Mouse (Mus musculus) skeletal muscle tissue, adult 2 months (tissue): ENCODE results near the gene Rgs3.

ENCODE experiments used
- DNase-seq: peaks from one replicate; pipeline ENCODE4 v3.0.0-alpha.2; 2012; ENCODE audit warnings: low read depth, low spot score

The Rgs3 gene

DNA sequence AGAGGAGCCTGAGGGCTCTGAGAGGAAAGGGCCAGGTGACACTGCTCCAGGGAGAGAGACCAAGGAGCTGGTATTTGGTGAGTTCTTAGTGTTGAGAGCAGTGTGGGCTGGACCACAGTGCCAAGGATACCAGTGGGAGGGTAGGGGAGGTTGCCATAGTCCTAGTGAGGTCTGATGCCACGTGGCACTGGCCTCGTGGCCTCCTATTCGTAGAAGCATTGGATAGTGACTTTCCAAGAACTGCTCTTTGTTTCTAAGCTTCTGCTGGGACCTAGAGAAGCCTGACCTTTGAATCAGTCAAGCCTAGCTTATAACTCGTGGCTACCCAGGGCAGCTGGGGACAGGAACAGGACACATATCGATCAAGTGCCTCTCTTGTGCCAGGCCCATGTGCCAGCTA is 164.1 kb downstream of the Rgs3 start:
- no peak for DNase-seq

DNA sequence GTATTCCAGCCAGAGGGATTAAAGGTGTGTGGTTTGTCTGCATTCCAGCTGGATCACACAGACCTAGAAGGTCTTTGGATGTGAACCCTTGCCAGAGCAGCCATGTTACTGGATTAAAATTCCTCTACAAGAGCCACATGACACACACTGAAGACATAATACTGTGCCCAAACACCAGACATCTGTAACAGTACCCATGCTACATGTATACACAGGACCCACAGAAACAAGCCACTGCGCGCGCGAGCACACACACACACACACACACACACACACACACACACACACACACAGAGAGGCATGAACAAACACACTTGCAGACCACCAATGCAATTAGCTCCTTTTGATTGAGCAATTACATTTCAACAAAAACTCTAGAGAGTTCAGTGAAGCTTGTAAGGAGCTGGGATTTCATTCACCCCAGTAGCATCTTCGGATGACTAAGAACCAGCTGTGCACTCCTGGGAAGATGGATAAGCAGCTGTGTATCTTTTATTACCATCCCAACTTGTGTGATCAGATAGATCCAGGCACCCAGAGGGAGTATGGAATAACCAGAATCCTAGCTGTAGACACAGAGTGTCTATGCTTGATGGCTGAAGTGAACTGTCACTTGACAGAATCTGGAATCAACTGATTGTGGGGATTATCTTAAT is 166.8 kb downstream of the Rgs3 start:
- no peak for DNase-seq

DNA sequence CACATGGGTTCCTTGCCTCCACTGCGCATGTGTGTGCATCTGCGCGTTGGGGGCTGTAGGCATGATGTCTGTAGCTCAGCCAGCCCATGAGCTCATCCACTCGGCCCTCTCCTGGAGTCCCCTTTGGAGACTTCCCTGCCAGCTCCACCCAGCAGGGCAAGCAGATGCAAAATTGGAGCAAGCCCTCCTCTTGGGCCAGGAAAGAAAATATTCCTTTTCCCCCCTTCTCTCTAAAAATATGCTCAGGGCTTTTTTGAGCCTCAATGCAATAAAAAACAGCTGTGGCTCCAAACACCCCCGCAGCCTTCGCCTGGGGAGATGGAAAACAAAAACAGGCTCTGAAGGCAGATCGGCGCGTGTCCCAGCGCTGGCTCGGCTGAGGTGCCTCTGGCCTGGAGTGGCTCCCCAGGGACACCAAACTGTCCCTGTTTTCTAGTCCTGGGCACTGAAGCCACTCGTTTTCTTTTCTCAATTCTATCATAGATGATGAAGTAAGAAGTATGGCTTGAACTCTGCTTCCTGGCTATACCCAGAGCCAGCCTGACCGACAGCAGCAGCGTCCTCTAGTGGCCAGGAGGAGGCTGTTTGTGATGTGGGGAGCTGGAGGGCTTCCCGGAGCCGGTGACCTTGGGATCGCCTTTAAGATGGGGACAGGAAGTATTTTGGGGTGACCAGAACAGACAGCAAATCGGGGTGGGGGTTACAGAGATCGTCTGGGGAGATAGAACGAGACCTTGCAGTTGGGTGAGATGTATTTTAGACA is 168.1 kb downstream of the Rgs3 start:
- peak; percentile 81 for DNase-seq

DNA sequence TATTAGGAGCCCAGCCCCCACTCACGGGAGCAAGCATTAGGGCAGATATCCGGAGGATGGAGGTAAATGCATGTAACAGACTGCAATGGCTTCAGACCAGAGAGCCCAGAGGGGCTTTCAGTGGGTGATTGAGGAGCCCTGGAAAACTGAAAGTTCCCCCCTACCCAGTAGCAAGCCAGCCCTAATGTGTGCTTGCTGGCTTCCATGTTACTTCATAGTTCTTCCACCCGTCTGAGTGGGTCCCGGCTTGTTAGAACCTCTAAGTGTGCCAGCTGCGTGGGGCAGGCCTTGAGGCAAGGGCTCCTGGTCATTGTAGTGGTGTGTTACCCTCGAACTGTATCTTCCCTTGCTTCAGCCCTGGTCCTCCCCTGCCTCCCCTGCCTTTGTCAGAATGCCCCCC is 168.8 kb downstream of the Rgs3 start:
- DNase-seq = no peak

DNA sequence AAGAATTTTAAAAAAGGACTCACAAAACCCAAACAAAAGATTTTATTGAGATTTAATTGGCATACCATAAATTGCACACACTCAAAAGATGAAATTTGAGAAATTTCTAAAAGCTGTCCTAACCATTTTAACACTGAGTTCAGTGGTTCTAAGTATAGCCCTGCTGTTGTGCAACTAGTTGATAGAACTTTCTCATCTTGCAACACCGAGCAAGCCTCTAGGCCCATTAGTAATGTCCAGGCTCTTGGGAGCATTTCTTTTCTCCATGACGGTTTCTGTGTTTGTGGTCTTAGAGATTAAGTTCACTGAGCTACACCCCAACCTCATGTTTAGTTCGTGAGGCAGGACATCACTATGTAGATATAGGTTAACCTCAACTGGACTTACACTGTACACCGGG is 169.5 kb downstream of the Rgs3 start:
- DNase-seq = no peak

DNA sequence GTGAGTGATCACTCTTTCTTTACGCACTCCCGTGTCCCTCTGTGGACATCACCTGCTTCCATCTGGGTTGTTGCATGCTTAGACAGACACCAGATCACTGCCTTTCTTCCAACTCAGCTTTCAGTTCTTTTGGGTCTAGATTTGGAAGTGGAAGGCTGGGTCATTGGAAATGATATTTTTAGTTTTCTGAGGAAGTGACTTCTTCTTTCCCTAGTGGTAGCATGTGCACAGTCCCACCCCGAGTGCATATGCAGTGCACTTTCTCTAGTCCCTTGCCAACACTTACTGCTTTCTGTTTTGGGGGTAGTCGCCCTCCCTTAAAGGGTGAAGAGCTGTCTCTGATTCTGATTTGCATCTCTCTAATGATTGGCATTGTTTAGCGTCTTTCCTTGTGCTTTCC is 170.3 kb downstream of the Rgs3 start:
- no peak for DNase-seq

DNA sequence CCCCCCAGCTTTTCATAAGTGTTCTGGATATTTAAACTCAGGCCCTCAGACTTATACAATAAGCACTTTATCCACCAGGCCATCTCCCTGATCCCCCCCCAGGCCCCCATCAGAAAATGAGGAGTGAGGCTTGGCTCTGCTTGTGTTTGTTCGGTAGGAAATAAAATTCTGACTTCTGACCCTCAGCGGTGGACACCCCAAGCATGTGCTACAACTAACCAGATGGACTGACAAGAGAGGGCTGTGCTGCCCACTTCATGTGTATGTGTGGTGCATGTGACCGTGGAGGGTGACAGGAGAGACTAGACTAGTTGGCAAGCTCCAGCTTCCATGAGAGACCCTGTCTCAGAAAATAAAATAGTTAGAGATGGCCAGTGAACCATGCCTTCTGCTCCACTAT is 171.2 kb downstream of the Rgs3 start:
- DNase-seq = no peak

DNA sequence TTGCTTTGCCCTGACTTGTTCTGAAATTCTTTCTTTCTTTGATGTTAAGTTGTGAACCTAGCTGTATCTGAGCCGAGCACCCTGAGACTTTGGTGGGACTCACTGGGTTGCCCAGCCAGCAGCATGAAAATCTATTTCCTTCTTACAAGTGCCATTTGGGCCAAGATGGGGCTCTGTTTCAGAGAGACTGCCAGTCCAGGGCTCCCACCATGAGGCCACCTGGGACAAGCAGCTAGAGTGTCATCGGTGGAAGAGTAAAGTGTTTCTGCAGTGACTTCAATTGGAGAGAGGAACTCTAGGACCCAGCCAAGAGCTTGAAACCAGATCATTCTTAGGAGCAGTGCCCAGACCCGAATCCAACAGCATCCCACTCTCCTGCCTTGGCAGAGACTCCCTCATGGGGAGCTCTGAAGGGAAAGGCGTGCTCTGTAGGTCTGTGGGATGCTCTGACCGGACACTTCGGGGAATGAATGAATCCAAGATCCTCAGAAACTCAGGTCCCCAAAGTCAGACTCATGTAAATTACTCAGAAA is 171.9 kb downstream of the Rgs3 start:
- DNase-seq = peak; percentile 62

DNA sequence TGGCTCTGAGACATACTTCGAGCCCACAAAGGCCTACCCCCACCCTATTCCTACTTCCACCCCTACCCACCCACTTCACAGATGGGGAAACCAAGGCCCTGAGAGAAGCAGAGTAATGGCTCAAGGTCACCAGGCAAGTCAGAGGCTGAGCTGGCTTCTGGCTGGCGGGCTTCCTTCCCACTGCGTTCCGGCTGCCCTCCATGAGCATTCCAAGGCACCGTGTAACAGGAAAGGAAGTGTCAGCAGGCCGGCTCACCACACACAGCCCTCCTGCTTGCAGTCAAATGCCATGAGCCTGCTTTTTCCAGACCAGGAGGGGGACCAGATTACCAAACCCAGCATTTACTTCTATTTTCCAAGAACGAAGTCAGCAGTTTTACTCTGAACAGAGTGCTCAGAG is 172.4 kb downstream of the Rgs3 start:
- DNase-seq = no peak

DNA sequence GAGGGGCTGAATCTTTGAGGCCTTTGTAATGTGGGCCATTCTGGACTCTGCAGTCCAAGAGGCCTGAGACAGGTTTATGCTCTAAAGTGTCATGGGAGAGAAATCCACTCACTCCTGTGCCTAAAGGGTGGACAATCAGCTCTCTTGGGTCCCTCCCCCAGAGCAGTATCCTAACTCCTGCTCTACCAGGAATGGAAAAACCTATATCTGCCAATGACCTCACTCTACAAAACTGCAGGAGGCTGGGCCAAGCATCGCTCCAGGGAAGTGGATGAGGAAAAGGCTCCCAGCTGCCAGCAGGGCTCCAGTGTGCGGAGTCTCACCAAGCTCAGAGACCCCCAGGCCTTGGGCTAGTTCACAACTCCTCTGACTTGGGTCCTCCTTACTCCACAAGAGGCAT is 173.2 kb downstream of the Rgs3 start:
- no peak for DNase-seq

DNA sequence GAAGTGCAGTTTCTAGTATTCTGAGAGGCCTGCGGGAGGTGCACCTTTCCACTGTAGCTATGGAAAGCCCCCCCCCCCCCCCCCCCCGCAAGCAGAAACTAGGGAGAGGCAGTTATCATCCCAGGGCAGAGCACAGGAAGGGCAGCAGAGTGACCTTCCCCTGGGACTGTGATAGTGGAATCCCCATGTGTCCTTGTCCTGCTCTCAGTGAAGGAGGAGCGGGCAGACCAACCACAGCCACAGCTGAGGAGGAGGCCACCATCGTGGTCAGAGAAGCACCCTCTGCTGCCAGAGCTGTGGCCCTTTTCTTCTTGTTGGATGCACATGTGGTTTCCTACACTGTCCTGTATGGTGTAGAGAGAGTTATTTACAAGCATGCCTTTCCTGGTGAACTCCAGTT is 174.3 kb downstream of the Rgs3 start:
- DNase-seq = no peak

DNA sequence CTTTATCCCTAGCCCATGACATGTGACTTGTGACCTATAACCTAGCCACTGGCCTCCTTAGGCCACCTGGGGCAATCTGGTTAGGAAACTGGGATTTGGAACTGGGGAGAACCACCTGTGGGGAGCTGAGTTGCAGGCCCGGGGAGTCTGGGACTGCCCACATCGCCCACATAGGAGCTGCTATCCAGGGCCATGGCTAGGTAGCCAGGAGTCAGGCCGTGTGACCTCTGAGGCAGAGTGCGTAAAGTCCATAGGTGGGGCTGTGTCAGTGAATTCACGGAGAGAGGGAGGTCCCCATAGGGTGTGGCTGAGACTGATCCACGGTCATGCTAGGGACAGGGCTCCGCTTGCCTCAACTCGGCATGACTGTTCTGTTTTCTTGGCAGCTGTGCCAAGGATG is 175.6 kb downstream of the Rgs3 start:
- DNase-seq = no peak

DNA sequence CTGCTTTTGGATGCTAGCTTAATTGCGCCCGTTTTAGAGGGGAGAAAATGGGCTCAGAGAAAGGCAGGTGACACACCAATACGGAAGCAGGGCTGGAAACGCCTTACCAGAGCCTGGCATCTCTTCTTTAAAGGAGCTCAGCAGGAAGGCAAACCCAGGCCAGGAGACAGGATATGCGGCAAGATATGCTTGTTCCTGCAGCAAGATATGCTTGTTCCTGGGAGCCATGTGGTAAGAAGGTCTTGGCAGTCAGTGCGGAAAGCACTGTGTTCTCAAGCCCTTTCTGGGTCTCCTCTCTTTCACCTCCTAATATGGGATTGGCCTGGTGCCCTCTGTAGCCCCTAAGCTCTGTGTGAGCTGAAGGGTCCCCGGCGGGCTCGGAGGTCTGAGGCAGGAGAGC is 176.2 kb downstream of the Rgs3 start:
- DNase-seq = no peak

DNA sequence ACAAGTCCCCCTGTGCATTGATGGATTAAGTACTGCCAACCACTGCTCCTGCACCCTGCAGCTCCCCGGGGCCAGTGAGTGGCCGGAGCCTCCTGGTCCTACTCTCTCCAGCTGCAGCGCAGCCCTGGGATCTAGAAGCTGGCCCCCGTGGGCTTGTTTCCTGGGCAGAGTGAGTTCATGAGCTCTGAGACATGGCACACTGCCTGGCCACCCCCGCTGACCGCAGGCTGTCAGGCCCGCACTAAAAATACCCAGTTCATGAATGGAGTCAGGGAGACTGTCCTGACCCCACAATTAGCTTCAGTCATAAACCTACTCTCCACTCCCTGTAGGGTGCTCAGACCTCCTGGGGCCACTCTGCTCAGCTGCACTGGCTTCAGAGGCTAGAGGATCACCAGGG is 176.8 kb downstream of the Rgs3 start:
- no peak for DNase-seq

DNA sequence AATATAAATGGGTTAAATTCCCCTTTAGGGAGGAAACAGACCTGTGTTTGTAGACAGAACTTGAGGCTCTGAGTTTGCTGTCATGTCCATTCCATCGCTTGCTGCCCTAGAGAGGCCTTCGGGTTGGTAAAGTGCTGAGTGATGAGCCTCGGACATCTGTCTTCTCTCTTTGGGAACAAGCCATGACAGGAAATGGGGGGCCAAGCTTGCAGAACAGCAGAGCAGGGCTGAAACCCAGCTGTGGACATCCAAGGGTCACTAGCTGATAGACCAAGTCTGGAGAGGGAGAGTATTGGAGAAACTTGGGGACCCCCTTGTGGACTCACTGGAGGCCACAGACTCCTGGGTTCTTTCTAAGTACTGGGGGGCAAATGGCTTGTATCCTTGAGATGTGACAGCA is 177.3 kb downstream of the Rgs3 start:
- no peak for DNase-seq

DNA sequence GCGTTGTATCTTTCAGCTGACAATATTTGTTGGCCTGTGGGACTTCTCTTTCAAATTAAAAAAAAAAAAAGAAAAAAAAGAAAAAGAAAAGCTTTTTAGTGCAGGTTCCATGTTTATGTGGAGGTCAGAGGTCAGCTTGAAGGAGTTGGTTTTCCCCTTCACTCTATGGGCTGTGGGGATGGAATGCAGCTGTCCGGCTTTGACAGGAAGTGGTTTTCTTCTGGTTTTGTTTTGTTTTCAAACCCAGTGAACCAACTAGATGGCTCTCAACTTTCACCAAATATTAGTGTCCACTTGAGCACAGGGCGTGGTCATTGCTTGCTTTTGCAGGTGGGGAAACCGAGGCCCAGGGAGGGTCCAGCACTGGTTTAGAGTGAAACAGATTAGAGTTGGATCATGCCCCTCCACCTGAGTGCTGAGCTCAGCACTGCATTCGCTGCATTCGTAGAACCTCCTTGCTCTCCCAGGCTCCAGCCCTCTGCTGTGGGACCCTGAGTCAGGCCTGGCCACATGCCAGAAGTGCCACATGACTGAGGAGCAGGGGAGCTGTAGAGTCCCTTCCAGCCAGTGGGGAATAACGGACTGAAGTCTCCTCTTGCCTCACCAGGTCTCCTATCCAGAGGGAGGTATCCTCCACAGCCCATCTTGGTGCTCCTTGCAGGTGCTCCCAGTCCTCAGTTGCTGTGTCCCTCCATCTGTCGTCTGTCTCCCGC is 178.5 kb downstream of the Rgs3 start:
- no peak for DNase-seq

DNA sequence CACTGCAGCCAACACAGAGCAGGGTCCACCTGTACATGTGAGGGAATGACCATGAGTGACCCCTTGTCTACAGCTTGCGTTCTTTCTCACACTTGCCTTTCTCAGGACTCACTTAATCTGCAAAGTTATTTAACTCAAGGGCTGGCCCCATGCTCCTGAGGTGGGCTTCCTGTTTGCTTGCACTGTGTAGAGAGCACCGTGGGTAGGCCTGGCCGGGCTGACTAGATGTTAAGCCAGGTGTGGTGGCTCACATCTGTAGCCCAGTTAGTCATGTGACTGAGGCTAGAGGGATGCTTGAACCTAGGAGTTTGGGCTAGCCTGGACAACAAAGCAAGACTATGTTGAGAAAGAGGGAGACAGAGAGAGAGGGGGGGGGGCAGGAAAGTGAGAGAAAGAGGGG is 179.3 kb downstream of the Rgs3 start:
- no peak for DNase-seq

DNA sequence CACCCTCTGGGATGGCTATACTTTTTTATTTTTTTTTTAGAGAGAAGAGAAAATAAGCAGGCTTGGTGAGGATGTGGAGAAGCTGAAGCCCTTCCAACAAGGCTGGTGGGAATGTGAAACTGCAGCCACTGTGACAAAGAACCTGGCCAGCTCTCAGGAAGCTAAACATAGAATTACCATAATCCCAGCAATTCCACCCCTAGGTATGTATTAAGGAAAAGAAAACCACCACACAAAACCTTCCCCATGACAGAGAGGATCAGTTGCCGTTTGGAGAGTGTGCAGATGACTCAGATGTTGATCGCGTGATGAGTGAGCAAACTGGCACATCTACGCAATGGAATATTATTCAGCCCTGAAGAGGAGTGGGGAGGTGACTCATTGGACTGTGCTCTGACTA is 179.9 kb downstream of the Rgs3 start:
- no peak for DNase-seq

DNA sequence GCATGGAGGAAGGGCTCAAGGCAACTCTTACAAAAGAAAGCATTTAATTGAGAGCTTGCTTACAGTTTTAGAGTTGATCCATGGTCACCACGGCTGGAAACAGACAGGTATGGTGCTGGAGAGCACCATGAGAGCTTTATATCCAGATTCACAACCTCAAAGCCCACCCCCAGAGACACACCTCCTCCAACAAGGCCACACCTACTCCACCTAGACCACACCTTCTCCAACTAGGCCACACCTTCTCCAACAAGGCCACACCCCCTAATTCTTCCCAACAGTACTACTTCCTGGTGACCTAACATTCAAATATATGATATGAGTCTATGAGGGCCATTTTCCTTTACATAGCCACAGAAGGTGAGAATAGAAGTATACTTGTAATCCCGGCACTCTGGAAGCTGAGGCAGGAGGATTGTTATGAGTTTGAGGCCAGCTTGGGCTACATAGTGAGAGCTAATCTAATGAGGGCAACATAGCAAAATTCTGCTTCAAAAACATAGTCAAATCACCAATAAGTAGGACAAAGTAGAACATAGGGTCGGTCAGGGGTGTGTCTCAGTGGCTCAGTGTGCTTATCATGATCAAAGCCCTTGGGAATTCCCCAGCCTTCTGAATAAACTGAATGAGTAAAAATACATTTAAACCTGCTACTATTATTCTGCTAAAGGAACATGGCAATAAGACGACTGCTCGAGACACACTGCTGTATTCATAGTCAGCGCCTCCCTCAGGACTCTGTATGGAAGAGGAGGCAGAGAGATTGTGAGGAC is 180.8 kb downstream of the Rgs3 start:
- no peak for DNase-seq

DNA sequence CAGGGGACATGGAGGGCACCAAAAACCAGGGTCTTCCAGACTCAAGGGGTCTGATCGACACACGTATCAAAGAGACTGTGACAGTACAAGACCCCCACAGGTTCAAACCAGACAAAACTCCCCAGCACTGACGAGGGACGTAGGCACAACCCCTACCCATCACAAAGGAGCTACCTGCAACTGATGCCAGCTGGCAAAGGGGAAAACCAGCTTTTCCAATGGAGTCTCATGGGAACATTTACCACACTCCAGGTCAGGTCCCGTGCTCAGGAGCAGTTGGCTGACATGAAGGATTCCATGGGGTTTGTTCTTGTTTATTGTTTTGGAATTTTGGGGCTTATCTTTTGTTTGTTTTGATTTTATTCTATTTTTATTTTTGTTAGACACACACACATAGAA is 181.4 kb downstream of the Rgs3 start:
- no peak for DNase-seq

DNA sequence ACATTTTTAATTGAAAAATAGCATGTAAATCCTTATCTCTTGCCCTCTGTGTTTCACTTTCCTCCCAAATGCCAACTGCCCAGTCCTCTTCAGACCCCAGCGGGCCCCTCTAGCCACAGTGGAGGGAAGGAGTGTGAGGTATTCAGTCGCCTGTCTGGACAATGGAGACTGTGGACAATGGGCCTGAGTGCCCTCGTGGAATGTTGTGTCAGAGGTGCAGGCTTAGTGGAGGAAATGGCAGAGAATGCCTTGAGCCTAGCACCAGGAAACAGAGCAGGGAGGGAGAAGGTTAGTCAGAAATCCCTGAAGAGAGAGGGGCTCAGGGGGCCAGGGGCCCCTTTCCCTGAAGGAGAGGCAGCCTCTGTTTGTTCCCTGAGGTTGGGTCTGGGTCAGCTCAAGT is 182.0 kb downstream of the Rgs3 start:
- no peak for DNase-seq
